Mouse (Mus musculus) ES-E14 (cell line): ENCODE measurements around the gene Hectd4. TPM values are rescaled to one million over a fixed set of nuclear protein-coding genes. Genes with fewer than 3 reads are reported as not detected.

Experiments used
- DNase-seq: peaks from one replicate; pipeline ENCODE4 v3.0.0-alpha.2; 2013; ENCODE audit warnings: low read depth, low spot score
- H3K27ac ChIP-seq: 2 replicates; pipeline ENCODE4 v1.5.1; 2012; ENCODE audit warnings: low read depth, mild to moderate bottlenecking, low read length, moderate library complexity, mixed read lengths; ENCODE audit not compliant: poor library complexity, insufficient read depth, severe bottlenecking
- H3K36me3 ChIP-seq: 2 replicates; pipeline ENCODE4 v1.6.1; 2012; ENCODE audit warnings: mild to moderate bottlenecking, low read length, moderate library complexity, mixed read lengths; ENCODE audit not compliant: control insufficient read depth, poor library complexity, insufficient read depth, severe bottlenecking
- H3K4me1 ChIP-seq, 2 experiments: fragments of 150-350 bp in 1 of 2; sonication (generic) in 1 of 2; 2 replicates each; pipeline ENCODE4 v1.6.1; 2012; ENCODE audit warnings: low read length in 2 of 2, mild to moderate bottlenecking in 1 of 2, mixed read lengths in 1 of 2; ENCODE audit not compliant: control insufficient read depth in 2 of 2, insufficient read depth in 2 of 2, poor library complexity in 1 of 2
- H3K4me3 ChIP-seq, 2 experiments: fragments of 150-350 bp in 1 of 2; sonication (generic) in 1 of 2; 2 replicates each; pipeline ENCODE4 v1.5.1; 2012; ENCODE audit warnings: low read length in 2 of 2, low read depth in 1 of 2, mild to moderate bottlenecking in 1 of 2, mixed read lengths in 1 of 2; ENCODE audit not compliant: insufficient read depth in 1 of 2, poor library complexity in 1 of 2, severe bottlenecking in 1 of 2
- H3K9ac ChIP-seq: 2 replicates; pipeline ENCODE4 v1.6.1; 2012; ENCODE audit warnings: low read depth, mild to moderate bottlenecking, low read length, mixed read lengths; ENCODE audit not compliant: poor library complexity, insufficient read depth, severe bottlenecking
- H3K9me3 ChIP-seq: fragments of 150-350 bp; sonication (generic); 2 replicates; pipeline ENCODE4 v1.6.1; 2012; ENCODE audit warnings: low read depth, mild to moderate bottlenecking, low read length; ENCODE audit not compliant: control insufficient read depth, insufficient read depth
- CHD2 ChIP-seq: IDR thresholded peaks from 2 replicates; pipeline ENCODE4 v1.6.1; 2014; ENCODE audit warnings: mild to moderate bottlenecking, low read depth, low read length, inconsistent platforms
- HCFC1 ChIP-seq: IDR thresholded peaks from 2 replicates; pipeline ENCODE4 v1.6.1; 2012; ENCODE audit warnings: low read length, inconsistent platforms, borderline replicate concordance; ENCODE audit not compliant: insufficient read depth
- MAFK ChIP-seq: IDR thresholded peaks from 2 replicates; pipeline ENCODE4 v1.6.1; 2014; ENCODE audit warnings: mild to moderate bottlenecking, low read depth, low read length, inconsistent platforms; ENCODE audit not compliant: insufficient read depth
- ZC3H11A ChIP-seq: IDR thresholded peaks from 2 replicates; pipeline ENCODE4 v1.6.1; 2012; ENCODE audit warnings: low read depth, mild to moderate bottlenecking, inconsistent platforms, low read length, borderline replicate concordance
- ZNF384 ChIP-seq: IDR thresholded peaks from 2 replicates; pipeline ENCODE4 v1.6.1; 2012; ENCODE audit warnings: low read depth, low read length, inconsistent platforms
- in situ Hi-C, 2 experiments: fragments of 600-800 bp; cut with MboI; formaldehyde crosslinking; loops; one replicate each; pipeline ENCODE4 v1.15.1; 2025; ENCODE audit warnings: low sequenced_read_pairs in 2 of 2, inconsistent platforms in 1 of 2; ENCODE audit not compliant: unreplicated experiment in 2 of 2
- total RNA-seq: library from RNA; depleted of rRNA; stranded (reverse); fragments of 300-350 nt; gene quantifications from 2 replicates; pipeline ENCODE4 v1.2.3, GENCODE M21; 2012; rRNA removed

The Hectd4 gene
- total RNA-seq, 1 experiment, result 14.2 TPM

DNA sequence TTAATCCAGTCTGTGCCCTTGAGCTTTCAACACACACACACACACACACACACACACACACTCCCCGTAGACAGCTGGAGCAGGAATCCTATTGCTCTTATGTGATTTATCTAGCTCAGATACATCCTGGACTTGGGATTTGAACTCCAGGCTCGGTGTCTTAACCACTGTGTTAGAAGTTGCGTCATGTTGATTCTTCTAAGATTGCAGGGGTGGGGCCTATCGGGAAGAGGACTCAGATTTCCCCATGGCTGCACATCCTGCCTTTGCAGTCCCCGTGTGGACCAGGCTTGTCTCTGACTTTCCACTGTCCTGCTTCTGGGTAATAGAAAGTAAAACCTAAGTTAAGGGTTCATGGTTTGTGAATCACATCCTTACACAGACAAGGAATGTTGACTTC is 180.0 kb downstream of the Hectd4 start:
- Histone ChIP-seq H3K36me3 (peaks cover 14% of the 10 kb centered on the region; the same call in 1 of the 2 replicates), H3K9ac (peak overlapping the region; percentile 33; the same call in 1 of the 2 replicates), H3K4me3 (no peak overlapping the region), H3K9me3 (no peaks in the 10 kb centered on the region), H3K4me1 (peaks cover 4 to 20% of the 10 kb centered on the region in 2 experiments; a peak in 2 of 4 replicates), H3K27ac (no peak overlapping the region)
- in situ Hi-C loops, result no loop called here
- no peak for TF ChIP-seq MAFK
- no peak for TF ChIP-seq HCFC1
- DNase-seq, result no peak

- Histone ChIP-seq H3K9me3 (no peaks in the 10 kb centered on the region), H3K4me1 (peaks cover 4 to 23% of the 10 kb centered on the region in 2 experiments; a peak in 2 of 4 replicates), H3K9ac (peak overlapping the region; percentile 40; the same call in 1 of the 2 replicates), H3K36me3 (peaks cover 17% of the 10 kb centered on the region; the same call in 1 of the 2 replicates), H3K4me3 (no peak overlapping the region), H3K27ac (no peak overlapping the region)
- TF ChIP-seq CHD2, result no peak
- no peak for TF ChIP-seq MAFK
- TF ChIP-seq ZC3H11A, result no peak
- in situ Hi-C loops, result no loop called here
- no peak for DNase-seq
Observed at GRCm38 (mm10) chr5:121400849-121401248, 180.8 kb downstream of the Hectd4 start.

- Histone ChIP-seq H3K4me1 (peaks cover 2 to 12% of the 10 kb centered on the region in 2 experiments; a peak in 2 of 4 replicates), H3K4me3 (no peak overlapping the region), H3K9me3 (no peaks in the 10 kb centered on the region), H3K9ac (no peak overlapping the region), H3K36me3 (peaks cover 44% of the 10 kb centered on the region), H3K27ac (no peak overlapping the region)
- DNase-seq, result no peak
- in situ Hi-C loops, result no loop called here
- TF ChIP-seq ZC3H11A (no peak), HCFC1 (no peak), MAFK (no peak), ZNF384 (no peak), CHD2 (no peak)
Observed at GRCm38 (mm10) chr5:121407856-121408255, 187.8 kb downstream of the Hectd4 start.

DNA sequence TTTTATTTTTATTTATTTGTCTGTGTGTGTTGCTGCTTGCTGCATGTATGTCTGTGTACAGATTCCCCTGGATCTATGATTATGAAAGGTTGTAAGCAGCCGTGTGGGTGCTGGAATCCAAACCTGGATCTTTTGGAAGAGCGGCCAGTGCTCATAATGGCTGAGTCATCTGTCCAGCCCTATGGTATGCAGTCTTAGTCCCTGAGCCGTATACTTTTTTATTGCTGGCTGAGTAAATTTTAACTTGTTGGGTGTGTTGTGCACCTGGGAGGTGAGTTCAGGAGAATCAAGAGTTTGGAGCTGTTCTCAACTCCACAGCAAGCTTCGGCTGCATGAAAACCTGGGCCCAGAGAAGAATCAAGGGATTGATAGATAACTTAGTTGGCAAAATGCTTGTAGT is 191.0 kb downstream of the Hectd4 start:
- no peaks in the 10 kb centered on the region for H3K9me3 ChIP-seq

More for the DNA sequence above, 191.0 kb downstream of the Hectd4 start:
- no peak for TF ChIP-seq CHD2
- TF ChIP-seq HCFC1, result no peak
- no peak for TF ChIP-seq ZC3H11A
- TF ChIP-seq ZNF384, result no peak
- no peak for TF ChIP-seq MAFK
- Histone ChIP-seq H3K4me3 (no peak overlapping the region), H3K4me1 (peaks cover 0 to 3% of the 10 kb centered on the region in 2 experiments; a peak in 2 of 4 replicates), H3K27ac (no peak overlapping the region), H3K36me3 (peaks cover 51% of the 10 kb centered on the region), H3K9ac (no peak overlapping the region)
- no peak for DNase-seq
- in situ Hi-C loops, result no loop called here

Other genes starting within 250 kb of the Hectd4 start
- gene Rph3a, start 210.1 kb upstream of the Hectd4 start, total RNA-seq, result 0.09 TPM in 1 of 2 replicates, not detected in the other
- 26.3 and 40.2 TPM in 2 replicates for gene Ptpn11, start 28.8 kb upstream of the Hectd4 start, total RNA-seq
- 1,876 and 2,169 TPM in 2 replicates for gene Rpl6, start 15.7 kb upstream of the Hectd4 start, total RNA-seq
- gene Trafd1, start 165.4 kb downstream of the Hectd4 start, total RNA-seq, result 13.8 and 15.6 TPM in 2 replicates
- gene Naa25, start 177.7 kb downstream of the Hectd4 start, total RNA-seq, result 92.3 and 118 TPM in 2 replicates
- 3.0 and 3.8 TPM in 2 replicates for gene Tmem116, start 231.7 kb downstream of the Hectd4 start, total RNA-seq
- gene Erp29, start 232.3 kb downstream of the Hectd4 start, total RNA-seq, result 339 and 444 TPM in 2 replicates